Mouse (Mus musculus): Measurements from ENCODE around the gene Tmem59.
A peak's percentile ranks its signal among the peaks of the same experiment; 100 is the strongest.

Gene Tmem59

GRCm38 (mm10) chr4:107243365-107244333, 65.5 kb downstream of the Tmem59 start:
- no peak for DNase-seq

- no peak for DNase-seq
These were observed 67.2 kb downstream of the Tmem59 start for GRCm38 (mm10) chr4:107245368-107245767.

GRCm38 (mm10) chr4:107246040-107246439, 67.8 kb downstream of the Tmem59 start:
- no peak for DNase-seq

- DNase-seq: no peak
These were observed 68.9 kb downstream of the Tmem59 start for GRCm38 (mm10) chr4:107247110-107247509.

- DNase-seq: no peak
These were observed 69.9 kb downstream of the Tmem59 start for GRCm38 (mm10) chr4:107248061-107248460.

- DNase-seq: no peak
These were observed 71.3 kb downstream of the Tmem59 start for GRCm38 (mm10) chr4:107249471-107249870.

GRCm38 (mm10) chr4:107250494-107250893, 72.3 kb downstream of the Tmem59 start:
- DNase-seq: peak; percentile 68

Measured in cerebellum, adult 9-10 months (tissue).